Mouse (Mus musculus) G1E (cell line): ENCODE measurements around the gene Fndc3a. TPM values are rescaled to one million over a fixed set of nuclear protein-coding genes. Genes with fewer than 3 reads are reported as not detected.

ENCODE experiments used
- ATAC-seq: 2 replicates; pipeline ENCODE4 v1.8.0; 2016; ENCODE audit warnings: mild to moderate bottlenecking; ENCODE audit not compliant: insufficient number of reproducible peaks, poor library complexity, low FRiP score, severe bottlenecking; ENCODE audit errors: extremely low read depth
- DNase-seq: peaks from one replicate; pipeline ENCODE4 v3.0.0; 2012; ENCODE audit warnings: low spot score
- H3K27me3 ChIP-seq: 2 replicates; pipeline ENCODE4 v1.6.1; 2012; ENCODE audit warnings: mild to moderate bottlenecking, low read length, inconsistent platforms; ENCODE audit not compliant: insufficient read depth
- H3K36me3 ChIP-seq: replicated peaks from 2 replicates; pipeline ENCODE3; 2012; ENCODE audit warnings: mild to moderate bottlenecking, inconsistent platforms
- H3K4me1 ChIP-seq: 2 replicates; pipeline ENCODE4 v1.6.1; 2012; ENCODE audit warnings: low read depth, low read length, inconsistent platforms, mixed read lengths; ENCODE audit not compliant: insufficient read depth
- H3K4me3 ChIP-seq: 2 replicates; pipeline ENCODE4 v1.5.1; 2012; ENCODE audit warnings: low read depth, mild to moderate bottlenecking, inconsistent platforms, low read length, moderate library complexity, mixed read lengths
- H3K9me3 ChIP-seq: replicated peaks from 2 replicates; pipeline ENCODE4 v1.6.1; 2012; ENCODE audit warnings: inconsistent platforms
- CTCF ChIP-seq: IDR thresholded peaks from 2 replicates; pipeline ENCODE4 v1.5.1; 2012; ENCODE audit warnings: low read depth, low read length, inconsistent platforms, mixed read lengths
- GATA1 ChIP-seq: IDR thresholded peaks from 2 replicates; pipeline ENCODE4 v1.6.1; 2012; ENCODE audit warnings: borderline replicate concordance, low read length, inconsistent platforms, mixed read lengths
- GATA2 ChIP-seq: IDR thresholded peaks from 2 replicates; pipeline ENCODE4 v1.6.1; 2012; ENCODE audit warnings: low read depth, low read length, inconsistent platforms, borderline replicate concordance
- POLR2AphosphoS5 ChIP-seq: IDR thresholded peaks from 2 replicates; pipeline ENCODE4 v1.6.1; 2012; ENCODE audit warnings: low read depth, low read length, inconsistent platforms; ENCODE audit not compliant: insufficient replicate concordance
- TAL1 ChIP-seq: conservative IDR thresholded peaks from 2 replicates; pipeline ENCODE4 v1.6.1; 2012; ENCODE audit warnings: low read depth, low read length, inconsistent platforms, mixed read lengths
- polyA plus RNA-seq: library from polyadenylated mRNA; stranded (reverse); fragments of >175 nt; gene quantifications from 2 replicates; pipeline ENCODE4 v1.2.3, GENCODE M21; 2012
- total RNA-seq, 2 experiments: library from RNA; stranded (forward) in 1 of 2; stranded (reverse) in 1 of 2; fragments of 200-1000 nt in 1 of 2; fragments of >200 nt in 1 of 2; fragmentation: Nextera tagmentation in 1 of 2; gene quantifications; 2 replicates each; pipeline ENCODE4 v1.2.3; 2014 to 2017

The Fndc3a gene
- total and polyA plus RNA-seq, 3 experiments = 2.1 to 30.5 (median 22.6) TPM

GRCm38 (mm10) chr14:72532028-72532917, 177.5 kb downstream of the Fndc3a start:
- H3K4me3 ChIP-seq = no peak overlapping the region
- ATAC-seq = no peak

GRCm38 (mm10) chr14:72527126-72527525, 182.7 kb downstream of the Fndc3a start:
- H3K4me3 ChIP-seq = no peak overlapping the region
- H3K36me3 ChIP-seq = no peaks in the 10 kb centered on the region
- no peak for ATAC-seq
- DNase-seq = no peak
- no peaks in the 10 kb centered on the region for H3K4me1 ChIP-seq
- no peak for TF ChIP-seq TAL1
- TF ChIP-seq GATA2 = no peak
- no peak for TF ChIP-seq POLR2AphosphoS5
- no peak for TF ChIP-seq CTCF
- no peak for TF ChIP-seq GATA1
- H3K9me3 ChIP-seq = no peaks in the 10 kb centered on the region
- no peaks in the 10 kb centered on the region for H3K27me3 ChIP-seq

More at GRCm38 (mm10) chr14:72532028-72532917, 177.5 kb downstream of the Fndc3a start:
- no peaks in the 10 kb centered on the region for H3K9me3 ChIP-seq
- no peak for DNase-seq
- TF ChIP-seq CTCF (no peak), GATA1 (no peak), TAL1 (no peak), POLR2AphosphoS5 (no peak), GATA2 (no peak)
- H3K4me1 ChIP-seq = no peaks in the 10 kb centered on the region
- H3K36me3 ChIP-seq = peaks cover 8% of the 10 kb centered on the region
- no peaks in the 10 kb centered on the region for H3K27me3 ChIP-seq

- Histone ChIP-seq H3K4me3 (no peak overlapping the region), H3K27me3 (no peaks in the 10 kb centered on the region), H3K36me3 (no peaks in the 10 kb centered on the region), H3K4me1 (no peaks in the 10 kb centered on the region), H3K9me3 (no peaks in the 10 kb centered on the region)
- ATAC-seq (no peak), DNase-seq (no peak)
- TF ChIP-seq GATA2 = no peak
- TF ChIP-seq POLR2AphosphoS5 = no peak
- no peak for TF ChIP-seq TAL1
- no peak for TF ChIP-seq CTCF
- TF ChIP-seq GATA1 = no peak
Measured at GRCm38 (mm10) chr14:72519561-72519960, 190.2 kb downstream of the Fndc3a start.

GRCm38 (mm10) chr14:72518786-72519185, 191.0 kb downstream of the Fndc3a start:
- Histone ChIP-seq H3K4me1 (no peaks in the 10 kb centered on the region), H3K9me3 (no peaks in the 10 kb centered on the region), H3K36me3 (no peaks in the 10 kb centered on the region), H3K27me3 (no peaks in the 10 kb centered on the region), H3K4me3 (no peak overlapping the region)
- DNase-seq (no peak), ATAC-seq (no peak)
- TF ChIP-seq GATA2 = no peak
- no peak for TF ChIP-seq TAL1
- TF ChIP-seq POLR2AphosphoS5 = no peak
- no peak for TF ChIP-seq CTCF

- Histone ChIP-seq H3K9me3 (no peaks in the 10 kb centered on the region), H3K4me3 (no peak overlapping the region), H3K36me3 (no peaks in the 10 kb centered on the region), H3K4me1 (no peaks in the 10 kb centered on the region), H3K27me3 (no peaks in the 10 kb centered on the region)
- ATAC-seq (no peak), DNase-seq (no peak)
- TF ChIP-seq GATA2 = no peak
Measured at GRCm38 (mm10) chr14:72516376-72516775, 193.4 kb downstream of the Fndc3a start.

GRCm38 (mm10) chr14:72506723-72507420, 202.9 kb downstream of the Fndc3a start:
- no peak for DNase-seq
- no peak for TF ChIP-seq TAL1
- no peak for TF ChIP-seq GATA1
- no peak for TF ChIP-seq GATA2
- TF ChIP-seq POLR2AphosphoS5 = no peak
- TF ChIP-seq CTCF = no peak
- Histone ChIP-seq H3K4me1 (no peaks in the 10 kb centered on the region), H3K4me3 (no peak overlapping the region), H3K27me3 (no peaks in the 10 kb centered on the region), H3K9me3 (no peaks in the 10 kb centered on the region), H3K36me3 (no peaks in the 10 kb centered on the region)
- no peak for ATAC-seq
